Mouse (Mus musculus) lung, embryonic 14.5 days (tissue): ENCODE data around the gene Serpinb3a. TPM values are rescaled to one million over a fixed set of nuclear protein-coding genes. Genes with fewer than 3 reads are reported as not detected.
"Not testable (repeated sequence)": the region's sequence is repeated elsewhere in the genome, so short reads cannot be mapped to it uniquely, and the experiment has no call there.

ENCODE experiments used
- ATAC-seq: fragments of 200-750 bp; cut with Nextera tagmentation; 2 replicates; pipeline ENCODE4 v1.8.0; 2017; ENCODE audit warnings: mild to moderate bottlenecking, moderate TSS enrichment, moderate library complexity; ENCODE audit not compliant: insufficient read depth
- DNase-seq: peaks from one replicate; pipeline ENCODE4 v3.0.0-alpha.2; 2015
- H3K27ac ChIP-seq: fragments of 300-500 bp; sonication (generic); 2 replicates; pipeline ENCODE4 v1.5.1; 2014; ENCODE audit warnings: low read depth, mild to moderate bottlenecking, moderate library complexity
- H3K27me3 ChIP-seq: fragments of 300-500 bp; sonication (generic); 2 replicates; pipeline ENCODE4 v1.6.1; 2014; ENCODE audit warnings: low read length, control low read depth; ENCODE audit not compliant: insufficient read depth
- H3K36me3 ChIP-seq: fragments of 300-500 bp; sonication (generic); 2 replicates; pipeline ENCODE4 v1.6.1; 2014; ENCODE audit warnings: control low read depth; ENCODE audit not compliant: insufficient read depth
- H3K4me1 ChIP-seq: fragments of 300-500 bp; sonication (generic); 2 replicates; pipeline ENCODE4 v1.6.1; 2014; ENCODE audit warnings: antibody characterized with exemption, control low read depth; ENCODE audit not compliant: insufficient read depth
- H3K4me2 ChIP-seq: fragments of 300-500 bp; sonication (generic); 2 replicates; pipeline ENCODE4 v1.6.1; 2014; ENCODE audit warnings: mild to moderate bottlenecking
- H3K4me3 ChIP-seq: fragments of 300-500 bp; sonication (generic); 2 replicates; pipeline ENCODE4 v1.5.1; 2014; ENCODE audit warnings: low read depth, low read length
- H3K9ac ChIP-seq: fragments of 300-500 bp; sonication (generic); 2 replicates; pipeline ENCODE4 v1.6.1; 2014
- H3K9me3 ChIP-seq: fragments of 300-500 bp; sonication (generic); 2 replicates; pipeline ENCODE4 v1.6.1; 2016; ENCODE audit warnings: low read depth, low read length, control low read depth
- CTCF ChIP-seq: IDR thresholded peaks from 2 replicates; pipeline ENCODE4 v1.5.1; 2016; ENCODE audit warnings: antibody characterized with exemption, low read depth
- WGBS: fragments of 180-500 bp; shearing (Covaris S2); extraction: QIAGEN DNeasy Blood & Tissue Kit; methylation state at CpG from one replicate; pipeline ENCODE4 v1.1.7; 2014; 5-methylcytosine and 5-hydroxymethylcytosine counted together
- polyA plus RNA-seq: library from polyadenylated mRNA; unstranded; fragments of >200 nt; fragmentation: Nextera tagmentation; extraction: Ambion mirVana; gene quantifications from 2 replicates; pipeline ENCODE4 v1.2.1, GENCODE M21; 2014

Gene Serpinb3a
- not detected in 2 replicates for polyA plus RNA-seq

GRCm38 (mm10) chr1:107052203-107052602 lies at the start of gene Serpinb3a:
Gene Serpinb3a (minus strand): TSS chr1:107052303.
- Histone ChIP-seq H3K27ac (no peak within 1 kb of the TSS), H3K9me3 (no peaks in the 10 kb centered on the region), H3K4me1 (no peaks in the 10 kb centered on the region), H3K36me3 (no peaks in the 10 kb centered on the region), H3K27me3 (no peaks in the 10 kb centered on the region), H3K9ac (no peak within 1 kb of the TSS), H3K4me2 (no peak within 1 kb of the TSS), H3K4me3 (no peak within 1 kb of the TSS)
- no peak for ATAC-seq
- 77% methylated on average over 1 of the region's 1 CpGs for WGBS
- DNase-seq = no peak
- no peak for TF ChIP-seq CTCF

GRCm38 (mm10) chr1:107098417-107098816 lies 46.3 kb upstream of the Serpinb3a start:
- WGBS = 85% methylated on average over 2 of the region's 2 CpGs
- no peak overlapping the region for H3K27ac ChIP-seq
- H3K36me3 ChIP-seq = no peaks in the 10 kb centered on the region
- ATAC-seq = no peak
- no peak overlapping the region for H3K4me3 ChIP-seq
- no peak for TF ChIP-seq CTCF
- no peak for DNase-seq
- H3K4me2 ChIP-seq = no peak overlapping the region
- H3K4me1 ChIP-seq = no peaks in the 10 kb centered on the region
- no peak overlapping the region for H3K9ac ChIP-seq
- no peaks in the 10 kb centered on the region for H3K9me3 ChIP-seq
- no peaks in the 10 kb centered on the region for H3K27me3 ChIP-seq

GRCm38 (mm10) chr1:107083406-107083805 lies 31.3 kb upstream of the Serpinb3a start, which contains the start of gene Serpinb3d:
Gene Serpinb3d (minus strand): TSS chr1:107083506.
- Histone ChIP-seq H3K4me2 (no peak within 1 kb of the TSS), H3K27ac (no peak within 1 kb of the TSS), H3K9ac (no peak within 1 kb of the TSS), H3K4me3 (no peak within 1 kb of the TSS), H3K4me1 (no peaks in the 10 kb centered on the region), H3K36me3 (no peaks in the 10 kb centered on the region), H3K27me3 (no peaks in the 10 kb centered on the region), H3K9me3 (no peaks in the 10 kb centered on the region)
- ATAC-seq (no peak), DNase-seq (no peak)
- no peak for TF ChIP-seq CTCF

- not testable (repeated sequence) for H3K36me3 ChIP-seq, H3K9ac ChIP-seq, H3K27me3 ChIP-seq, H3K9me3 ChIP-seq, H3K4me3 ChIP-seq, H3K4me2 ChIP-seq, H3K4me1 ChIP-seq, DNase-seq, ATAC-seq, H3K27ac ChIP-seq
- 88% methylated on average over 3 of the region's 3 CpGs for WGBS
These were observed 17.9 kb downstream of the Serpinb3a start for GRCm38 (mm10) chr1:107034236-107034635.

- Histone ChIP-seq H3K27me3 (no peaks in the 10 kb centered on the region), H3K4me2 (no peak overlapping the region), H3K27ac (no peak overlapping the region), H3K9me3 (no peaks in the 10 kb centered on the region), H3K4me1 (no peaks in the 10 kb centered on the region), H3K36me3 (no peaks in the 10 kb centered on the region), H3K4me3 (no peak overlapping the region), H3K9ac (no peak overlapping the region)
- ATAC-seq = no peak
- WGBS = 55% methylated on average over 1 of the region's 1 CpGs
- DNase-seq = no peak
- no peak for TF ChIP-seq CTCF
These were observed 26.2 kb downstream of the Serpinb3a start for GRCm38 (mm10) chr1:107025886-107026285.

GRCm38 (mm10) chr1:107015210-107015609 lies 36.9 kb downstream of the Serpinb3a start:
- no peaks in the 10 kb centered on the region for H3K36me3 ChIP-seq
- no peak overlapping the region for H3K9ac ChIP-seq
- no peak for DNase-seq
- H3K4me2 ChIP-seq = no peak overlapping the region
- no peaks in the 10 kb centered on the region for H3K27me3 ChIP-seq
- no peak overlapping the region for H3K27ac ChIP-seq
- ATAC-seq = no peak
- WGBS = 78% methylated on average over 7 of the region's 7 CpGs
- H3K9me3 ChIP-seq = no peaks in the 10 kb centered on the region
- no peaks in the 10 kb centered on the region for H3K4me1 ChIP-seq
- H3K4me3 ChIP-seq = no peak overlapping the region
- no peak for TF ChIP-seq CTCF

- no peaks in the 10 kb centered on the region for H3K4me1 ChIP-seq
- 38% methylated on average over 2 of the region's 2 CpGs for WGBS
- no peak overlapping the region for H3K9ac ChIP-seq
- H3K27me3 ChIP-seq = no peaks in the 10 kb centered on the region
- no peak overlapping the region for H3K4me3 ChIP-seq
- TF ChIP-seq CTCF = peak; percentile 69
- no peak overlapping the region for H3K4me2 ChIP-seq
- H3K9me3 ChIP-seq = no peaks in the 10 kb centered on the region
- peak; percentile 35; the same call in 1 of the 2 replicates for ATAC-seq
- H3K27ac ChIP-seq = no peak overlapping the region
- peak; percentile 64 for DNase-seq
- no peaks in the 10 kb centered on the region for H3K36me3 ChIP-seq
These were observed 37.6 kb downstream of the Serpinb3a start for GRCm38 (mm10) chr1:107014530-107014929.

GRCm38 (mm10) chr1:107006316-107006715 lies 45.8 kb downstream of the Serpinb3a start:
- Histone ChIP-seq H3K4me3 (no peak overlapping the region), H3K9ac (no peak overlapping the region), H3K9me3 (no peaks in the 10 kb centered on the region), H3K4me2 (no peak overlapping the region), H3K27ac (no peak overlapping the region), H3K4me1 (no peaks in the 10 kb centered on the region), H3K27me3 (no peaks in the 10 kb centered on the region), H3K36me3 (no peaks in the 10 kb centered on the region)
- DNase-seq (peak; percentile 1), ATAC-seq (peak; percentile 80)
- 66% methylated on average over 3 of the region's 3 CpGs for whole genome bisulfite sequencing
- TF ChIP-seq CTCF = no peak
